24 mouse cellular contexts compared by ENCODE assay signal in genomic region chrX:167359704-167360103, GRCm38 (mm10). TPM values are rescaled to one million over a fixed set of nuclear protein-coding genes. Genes with fewer than 3 reads are reported as not detected.
DNase-seq lines count a peak whose midpoint lies in the region; ATAC-seq and TF ChIP-seq lines count a peak whose summit lies in the region.
"Had no signal": no experiment of that assay in that cellular context is flagged by ENCODE, and none has a peak within 500 bp of the region (broad histone marks: within the 10 kb centered on the region; RNA-seq: fewer than 3 reads in every experiment).

No protein-coding gene starts in this region.

- no peak overlapping the region for H3K27ac ChIP-seq in heart, embryonic 16.5 days (ENCODE audit: low read length)
- H3K27ac ChIP-seq in heart, embryonic 12.5 days (ENCODE audit: poor library complexity, severe bottlenecking) = no peak overlapping the region
- H3K27ac ChIP-seq in thymus, adult 2 months (ENCODE audit: control insufficient read depth, insufficient read depth, low read length) = peak overlapping the region; percentile 73
- H3K27ac ChIP-seq: embryonic facial prominence, embryonic 10.5 days; embryonic facial prominence, embryonic 15.5 days; hindbrain, embryonic 12.5 days; limb, embryonic 12.5 days; lung, embryonic 15.5 days; midbrain, embryonic 13.5 days; neural tube, embryonic 13.5 days; stomach, postnatal 0 days had no signal

- no peaks in the 10 kb centered on the region; the same call in 1 of the 2 replicates for H3K27me3 ChIP-seq in heart, embryonic 16.5 days (ENCODE audit: control insufficient read depth, insufficient read depth, low read length)
- H3K27me3 ChIP-seq in heart, embryonic 12.5 days (replicated peaks) = no peaks in the 10 kb centered on the region
- no peaks in the 10 kb centered on the region for H3K27me3 ChIP-seq in thymus, adult 2 months (ENCODE audit: control insufficient read depth, insufficient read depth, low read length)
- H3K27me3 ChIP-seq: lung, embryonic 15.5 days had no signal

- intact Hi-C loops in left cerebral cortex, postnatal 36 days (cut with DNase I) = no loop called here

- no peak overlapping the region for H3K4me3 ChIP-seq in heart, embryonic 16.5 days (ENCODE audit: low read length)
- H3K4me3 ChIP-seq in heart, embryonic 12.5 days = no peak overlapping the region
- no peak overlapping the region for H3K4me3 ChIP-seq in thymus, adult 2 months (ENCODE audit: control insufficient read depth, insufficient read depth, low read length)
- H3K4me3 ChIP-seq: embryonic facial prominence, embryonic 10.5 days; embryonic facial prominence, embryonic 15.5 days; hindbrain, embryonic 12.5 days; limb, embryonic 12.5 days; lung, embryonic 15.5 days; midbrain, embryonic 13.5 days; neural tube, embryonic 13.5 days had no signal

- 85% methylated on average over 7 of the region's 7 CpGs for WGBS in heart, embryonic 16.5 days
- WGBS in heart, embryonic 12.5 days = 86% methylated on average over 7 of the region's 7 CpGs
- WGBS in thymus, adult 2 months = 6% methylated on average over 7 of the region's 7 CpGs

- TF ChIP-seq CTCF in thymus, adult 2 months (IDR thresholded peaks at IDR 0.05; ENCODE audit: borderline replicate concordance, control insufficient read depth, extremely low read depth, insufficient read depth, low read length, poor library complexity) = no peak

- no peaks in the 10 kb centered on the region for H3K36me3 ChIP-seq in heart, embryonic 16.5 days (ENCODE audit: control insufficient read depth, insufficient read depth)
- peaks cover 10% of the 10 kb centered on the region; the same call in 1 of the 2 replicates for H3K36me3 ChIP-seq in heart, embryonic 12.5 days
- peaks cover 12% of the 10 kb centered on the region for H3K36me3 ChIP-seq in thymus, adult 2 months (ENCODE audit: control insufficient read depth, insufficient read depth, low read length)
- H3K36me3 ChIP-seq: hindbrain, embryonic 12.5 days; lung, embryonic 15.5 days; midbrain, embryonic 13.5 days; neural tube, embryonic 13.5 days had no signal

- peak; percentile 48 for DNase-seq in thymus, adult 2 months
- DNase-seq in thymus, postnatal 36 days = peak; percentile 46 to 72
- DNase-seq in lung, postnatal 36 days = no peak
- DNase-seq in left cerebral cortex, postnatal 36 days (ENCODE audit: low spot score in 2 of 2) = no peak
- DNase-seq: adrenal gland, adult 2 months; cerebellum, adult 2 months; cerebellum, postnatal 14 days; gastrocnemius, postnatal 36 days; kidney, adult 9 months; kidney, postnatal 10 days had no signal

- TF ChIP-seq POLR2A in thymus, adult 2 months (IDR thresholded peaks at IDR 0.05; ENCODE audit: control insufficient read depth, extremely low read depth, insufficient read depth, low read length, poor library complexity) = no peak

- 0 out of 2 replicates have a peak, but pooled peaks have one; percentile 43 for ATAC-seq in heart, embryonic 16.5 days (replicated peaks; ENCODE audit: extremely low read depth, insufficient read depth, low FRiP score)
- ATAC-seq in heart, embryonic 12.5 days (ENCODE audit: insufficient number of reproducible peaks, low FRiP score) = no peak
- peak; percentile 92 for ATAC-seq in granulocyte monocyte progenitor cell, adult 5-6 weeks (replicated peaks; ENCODE audit: poor library complexity, severe bottlenecking)
- no peak for ATAC-seq in activated CD4-positive, CD25-positive, alpha-beta regulatory T cell, adult 4 months
- ATAC-seq: forebrain, embryonic 14.5 days; intestine, postnatal 0 days; midbrain, embryonic 13.5 days had no signal

- H3K4me1 ChIP-seq in heart, embryonic 16.5 days (ENCODE audit: control insufficient read depth, insufficient read depth, low read length) = no peaks in the 10 kb centered on the region
- no peaks in the 10 kb centered on the region for H3K4me1 ChIP-seq in heart, embryonic 12.5 days (replicated peaks)
- H3K4me1 ChIP-seq in thymus, adult 2 months (replicated peaks; ENCODE audit: control insufficient read depth, insufficient read depth, low read length) = peaks cover 21% of the 10 kb centered on the region
- H3K4me1 ChIP-seq: embryonic facial prominence, embryonic 10.5 days; embryonic facial prominence, embryonic 15.5 days; hindbrain, embryonic 12.5 days; limb, embryonic 12.5 days; lung, embryonic 15.5 days; midbrain, embryonic 13.5 days; neural tube, embryonic 13.5 days had no signal

- no peak overlapping the region for H3K4me2 ChIP-seq in heart, embryonic 16.5 days (ENCODE audit: low read depth, low read length)
- no peak overlapping the region for H3K4me2 ChIP-seq in heart, embryonic 12.5 days
- H3K4me2 ChIP-seq: embryonic facial prominence, embryonic 15.5 days; hindbrain, embryonic 12.5 days; limb, embryonic 12.5 days; lung, embryonic 15.5 days; midbrain, embryonic 13.5 days; neural tube, embryonic 13.5 days had no signal

- H3K9ac ChIP-seq in heart, embryonic 16.5 days (ENCODE audit: low read length) = no peak overlapping the region
- no peak overlapping the region for H3K9ac ChIP-seq in heart, embryonic 12.5 days
- H3K9ac ChIP-seq: embryonic facial prominence, embryonic 15.5 days; hindbrain, embryonic 12.5 days; limb, embryonic 12.5 days; lung, embryonic 15.5 days; midbrain, embryonic 13.5 days; neural tube, embryonic 13.5 days had no signal

- H3K9me3 ChIP-seq in heart, embryonic 16.5 days (replicated peaks; ENCODE audit: control insufficient read depth, low read length) = no peaks in the 10 kb centered on the region
- H3K9me3 ChIP-seq in heart, embryonic 12.5 days (replicated peaks) = no peaks in the 10 kb centered on the region
- H3K9me3 ChIP-seq: embryonic facial prominence, embryonic 10.5 days; embryonic facial prominence, embryonic 15.5 days; hindbrain, embryonic 12.5 days; limb, embryonic 12.5 days; lung, embryonic 15.5 days; midbrain, embryonic 13.5 days; neural tube, embryonic 13.5 days had no signal

RNA-seq across cellular contexts. Expression of gene Prps2, which starts 22.8 kb away (rescaled TPM):
- polyA plus RNA-seq in heart, embryonic 16.5 days (2015; fragmentation: Nextera tagmentation; extraction: Ambion mirVana) = 42.8 and 53.0 TPM in 2 replicates
- polyA plus RNA-seq in heart, embryonic 12.5 days (2016; fragmentation: Nextera tagmentation; extraction: Ambion mirVana) = 41.9 and 45.0 TPM in 2 replicates
- 41.3 and 47.2 TPM in 2 replicates for total RNA-seq in granulocyte monocyte progenitor cell, adult 5-6 weeks (2014; fragmentation: Nextera tagmentation)
- 47.4 and 49.3 TPM in 2 replicates for total RNA-seq in granulocyte monocyte progenitor cell, adult 5-6 weeks (2017)
- polyA plus RNA-seq in thymus, adult 2 months (2012; rRNA removed) = 141 and 187 TPM in 2 replicates
- 10 to 100 TPM; 67.7 to 78.2 TPM for polyA plus RNA-seq in activated CD4-positive, CD25-positive, alpha-beta regulatory T cell, adult 4 months (2017; shearing (Covaris generic))
- 10 to 100 TPM; 23.1 to 28.9 TPM for total RNA-seq in left cerebral cortex, postnatal 36 days (2021)

RNA-seq across cellular contexts. Expression of gene Tlr7, which starts 29.3 kb away (rescaled TPM):
- polyA plus RNA-seq in heart, embryonic 16.5 days (2015; fragmentation: Nextera tagmentation; extraction: Ambion mirVana) = 0.54 and 0.58 TPM in 2 replicates
- 0.28 and 0.42 TPM in 2 replicates for polyA plus RNA-seq in heart, embryonic 12.5 days (2016; fragmentation: Nextera tagmentation; extraction: Ambion mirVana)
- 0.77 and 2.1 TPM in 2 replicates for total RNA-seq in granulocyte monocyte progenitor cell, adult 5-6 weeks (2014; fragmentation: Nextera tagmentation)
- 0.78 and 1.3 TPM in 2 replicates for total RNA-seq in granulocyte monocyte progenitor cell, adult 5-6 weeks (2017)
- 1.8 and 2.5 TPM in 2 replicates for polyA plus RNA-seq in thymus, adult 2 months (2012; rRNA removed)
- 1 to 10 TPM; 7.4 to 9.0 TPM for polyA plus RNA-seq in activated CD4-positive, CD25-positive, alpha-beta regulatory T cell, adult 4 months (2017; shearing (Covaris generic))
- total RNA-seq in left cerebral cortex, postnatal 36 days (2021) = 1 to 10 TPM; 3.3 to 4.9 TPM

Comparison
In these comparisons a context has a peak if more than half of its experiments do, and no peak if none do; other contexts are left out.
1. ATAC-seq: peak in heart, embryonic 16.5 days (single experiment) and granulocyte monocyte progenitor cell, adult 5-6 weeks (single experiment); none in heart, embryonic 12.5 days (single experiment) and activated CD4-positive, CD25-positive, alpha-beta regulatory T cell, adult 4 months (single experiment).
2. DNase-seq: peak in thymus, adult 2 months (single experiment) and thymus, postnatal 36 days (2 of 2); none in lung, postnatal 36 days (single experiment) and left cerebral cortex, postnatal 36 days (0 of 2).